Mouse (Mus musculus): Measurements from ENCODE around the gene Gm10073. TPM values are rescaled to one million over a fixed set of nuclear protein-coding genes. Genes with fewer than 3 reads are reported as not detected.
A peak's percentile ranks its signal among the peaks of the same experiment; 100 is the strongest.

Gm10073 gene
- total RNA-seq, 1 experiment = 86.5 TPM

DNA sequence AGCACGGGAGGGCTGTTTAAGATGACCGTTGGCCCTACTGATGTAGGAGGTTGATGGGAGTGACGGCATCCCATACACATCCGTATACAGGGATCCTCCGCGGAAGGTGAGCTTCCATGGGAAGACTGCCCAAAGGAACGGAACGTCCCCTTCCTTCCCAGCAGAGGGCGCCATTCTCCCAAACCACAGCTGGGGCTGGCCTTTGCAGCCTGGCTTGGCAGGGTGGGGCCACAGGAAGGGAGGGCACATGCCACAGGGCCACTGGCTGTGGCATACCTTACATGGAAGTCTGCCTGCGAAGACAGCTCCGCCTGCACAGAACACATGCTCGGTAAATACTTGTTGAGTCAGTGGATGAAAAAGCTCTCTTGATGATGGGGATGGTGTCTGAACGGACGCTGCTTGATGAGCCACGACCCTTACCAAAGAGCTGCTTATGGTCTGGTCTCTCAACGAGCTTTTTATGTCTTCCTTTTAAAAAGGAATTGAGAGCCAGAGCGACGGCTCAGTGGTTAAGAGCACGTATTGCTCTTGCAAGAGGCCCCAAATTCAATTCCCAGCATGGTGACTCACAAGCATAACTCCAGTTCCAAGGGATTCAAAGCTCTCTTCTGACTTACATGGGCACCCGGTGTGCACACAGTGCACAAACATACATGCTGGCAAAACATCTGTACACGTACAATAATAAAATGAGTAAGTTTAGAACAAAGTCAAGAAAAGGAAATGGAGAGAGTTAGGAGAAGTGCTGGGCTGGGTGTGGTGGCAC, 12.0 kb downstream of the Gm10073 start:
- TF ChIP-seq MAFK (IDR thresholded peaks at IDR 0.05; ENCODE audit: insufficient read depth, low read depth, low read length) = no peak
- peak; percentile 95 for TF ChIP-seq ZC3H11A (IDR thresholded peaks at IDR 0.05; ENCODE audit: borderline replicate concordance, low read depth, low read length)
- in situ Hi-C loops (cut with MboI; ENCODE audit: low sequenced_read_pairs in 2 of 2, unreplicated experiment in 2 of 2) = no loop called here
- peaks cover 3 to 20% of the 10 kb centered on the region in 2 experiments; a peak in 3 of 4 replicates for H3K4me1 ChIP-seq (ENCODE audit: control insufficient read depth in 2 of 2, insufficient read depth in 2 of 2, low read length in 2 of 2, poor library complexity in 1 of 2)
- H3K9ac ChIP-seq (ENCODE audit: insufficient read depth, low read depth, low read length, poor library complexity, severe bottlenecking) = no peak overlapping the region
- H3K9me3 ChIP-seq (ENCODE audit: control insufficient read depth, insufficient read depth, low read depth, low read length) = no peaks in the 10 kb centered on the region
- no peak overlapping the region for H3K27ac ChIP-seq (ENCODE audit: insufficient read depth, low read depth, low read length, poor library complexity, severe bottlenecking)
- peak; percentile 88 for DNase-seq (ENCODE audit: low read depth, low spot score)
- no peaks in the 10 kb centered on the region for H3K36me3 ChIP-seq (ENCODE audit: control insufficient read depth, insufficient read depth, low read length, poor library complexity, severe bottlenecking)
- H3K4me3 ChIP-seq (ENCODE audit: insufficient read depth in 1 of 2, low read depth in 1 of 2, low read length in 2 of 2, poor library complexity in 1 of 2, severe bottlenecking in 1 of 2) = no peak overlapping the region

GRCm38 (mm10) chr8:106559844-106560243, 13.4 kb downstream of the Gm10073 start:
- peaks cover 8 to 21% of the 10 kb centered on the region in 2 experiments for H3K4me1 ChIP-seq (ENCODE audit: control insufficient read depth in 2 of 2, insufficient read depth in 2 of 2, low read length in 2 of 2, poor library complexity in 1 of 2)
- no peak overlapping the region for H3K27ac ChIP-seq (ENCODE audit: insufficient read depth, low read depth, low read length, poor library complexity, severe bottlenecking)
- in situ Hi-C loops (cut with MboI; ENCODE audit: low sequenced_read_pairs in 2 of 2, unreplicated experiment in 2 of 2) = no loop called here
- no peak overlapping the region for H3K9ac ChIP-seq (ENCODE audit: insufficient read depth, low read depth, low read length, poor library complexity, severe bottlenecking)
- DNase-seq (ENCODE audit: low read depth, low spot score) = no peak
- TF ChIP-seq ZNF384 (IDR thresholded peaks at IDR 0.05; ENCODE audit: low read depth, low read length) = no peak
- TF ChIP-seq CHD2 (IDR thresholded peaks at IDR 0.05; ENCODE audit: low read depth, low read length) = no peak
- no peak for TF ChIP-seq MAFK (IDR thresholded peaks at IDR 0.05; ENCODE audit: insufficient read depth, low read depth, low read length)
- TF ChIP-seq ZC3H11A (IDR thresholded peaks at IDR 0.05; ENCODE audit: borderline replicate concordance, low read depth, low read length) = no peak
- no peak for TF ChIP-seq HCFC1 (IDR thresholded peaks at IDR 0.05; ENCODE audit: borderline replicate concordance, insufficient read depth, low read length)
- H3K4me3 ChIP-seq (ENCODE audit: insufficient read depth in 1 of 2, low read depth in 1 of 2, low read length in 2 of 2, poor library complexity in 1 of 2, severe bottlenecking in 1 of 2) = no peak overlapping the region
- H3K9me3 ChIP-seq (ENCODE audit: control insufficient read depth, insufficient read depth, low read depth, low read length) = no peaks in the 10 kb centered on the region
- no peaks in the 10 kb centered on the region for H3K36me3 ChIP-seq (ENCODE audit: control insufficient read depth, insufficient read depth, low read length, poor library complexity, severe bottlenecking)

- no peak for DNase-seq (ENCODE audit: low read depth, low spot score)
- peaks cover 8 to 13% of the 10 kb centered on the region in 2 experiments for H3K4me1 ChIP-seq (ENCODE audit: control insufficient read depth in 2 of 2, insufficient read depth in 2 of 2, low read length in 2 of 2, poor library complexity in 1 of 2)
- peaks cover 7% of the 10 kb centered on the region; the same call in 1 of the 2 replicates for H3K36me3 ChIP-seq (ENCODE audit: control insufficient read depth, insufficient read depth, low read length, poor library complexity, severe bottlenecking)
- H3K4me3 ChIP-seq (ENCODE audit: insufficient read depth in 1 of 2, low read depth in 1 of 2, low read length in 2 of 2, poor library complexity in 1 of 2, severe bottlenecking in 1 of 2) = no peak overlapping the region
- TF ChIP-seq ZNF384 (IDR thresholded peaks at IDR 0.05; ENCODE audit: low read depth, low read length) (no peak), MAFK (IDR thresholded peaks at IDR 0.05; ENCODE audit: insufficient read depth, low read depth, low read length) (no peak), HCFC1 (IDR thresholded peaks at IDR 0.05; ENCODE audit: borderline replicate concordance, insufficient read depth, low read length) (no peak), ZC3H11A (IDR thresholded peaks at IDR 0.05; ENCODE audit: borderline replicate concordance, low read depth, low read length) (no peak), CHD2 (IDR thresholded peaks at IDR 0.05; ENCODE audit: low read depth, low read length) (no peak)
- in situ Hi-C loops (cut with MboI; ENCODE audit: low sequenced_read_pairs in 2 of 2, unreplicated experiment in 2 of 2) = no loop called here
- H3K9ac ChIP-seq (ENCODE audit: insufficient read depth, low read depth, low read length, poor library complexity, severe bottlenecking) = no peak overlapping the region; the same call in 1 of the 2 replicates
- H3K27ac ChIP-seq (ENCODE audit: insufficient read depth, low read depth, low read length, poor library complexity, severe bottlenecking) = 0 out of 2 replicates have a peak overlapping the region, but pooled peaks have one; percentile 28
- H3K9me3 ChIP-seq (ENCODE audit: control insufficient read depth, insufficient read depth, low read depth, low read length) = no peaks in the 10 kb centered on the region
These were observed 17.1 kb downstream of the Gm10073 start for GRCm38 (mm10) chr8:106556068-106556645.

- H3K36me3 ChIP-seq (ENCODE audit: control insufficient read depth, insufficient read depth, low read length, poor library complexity, severe bottlenecking) = peaks cover 12% of the 10 kb centered on the region; the same call in 1 of the 2 replicates
These were observed 19.2 kb downstream of the Gm10073 start for GRCm38 (mm10) chr8:106554011-106554410.

More at GRCm38 (mm10) chr8:106554011-106554410, 19.2 kb downstream of the Gm10073 start:
- in situ Hi-C loops (cut with MboI; ENCODE audit: low sequenced_read_pairs in 2 of 2, unreplicated experiment in 2 of 2) = no loop called here
- Histone ChIP-seq H3K9me3 (ENCODE audit: control insufficient read depth, insufficient read depth, low read depth, low read length) (no peaks in the 10 kb centered on the region), H3K4me3 (ENCODE audit: insufficient read depth in 1 of 2, low read depth in 1 of 2, low read length in 2 of 2, poor library complexity in 1 of 2, severe bottlenecking in 1 of 2) (no peak overlapping the region), H3K9ac (ENCODE audit: insufficient read depth, low read depth, low read length, poor library complexity, severe bottlenecking) (no peak overlapping the region), H3K4me1 (ENCODE audit: control insufficient read depth in 2 of 2, insufficient read depth in 2 of 2, low read length in 2 of 2, poor library complexity in 1 of 2) (peaks cover 4 to 8% of the 10 kb centered on the region in 2 experiments), H3K27ac (ENCODE audit: insufficient read depth, low read depth, low read length, poor library complexity, severe bottlenecking) (no peak overlapping the region)
- no peak for TF ChIP-seq ZNF384 (IDR thresholded peaks at IDR 0.05; ENCODE audit: low read depth, low read length)
- no peak for TF ChIP-seq MAFK (IDR thresholded peaks at IDR 0.05; ENCODE audit: insufficient read depth, low read depth, low read length)
- no peak for TF ChIP-seq HCFC1 (IDR thresholded peaks at IDR 0.05; ENCODE audit: borderline replicate concordance, insufficient read depth, low read length)
- peak; percentile 70; the same call in 1 of the 2 replicates for TF ChIP-seq ZC3H11A (IDR thresholded peaks at IDR 0.05; ENCODE audit: borderline replicate concordance, low read depth, low read length)
- TF ChIP-seq CHD2 (IDR thresholded peaks at IDR 0.05; ENCODE audit: low read depth, low read length) = no peak
- no peak for DNase-seq (ENCODE audit: low read depth, low spot score)

Data from ES-E14 (cell line).